Mouse (Mus musculus) adrenal gland, postnatal 36 days (tissue): ENCODE measurements at regions not wholly inside any gene's neighbourhood (a gene's known extent, or its start where the extent isn't known, plus 50 kb on each side); places are given as distances from the start of the nearest gene placed in this dataset.

Experiments used
- DNase-seq, 2 experiments: peaks; one replicate each; pipeline ENCODE4 v3.0.0; 2021; ENCODE audit warnings: mixed read lengths in 1 of 2

- DNase-seq: no peak
These were observed 151.8 kb upstream of the Atxn1 start for GRCm38 (mm10) chr13:46116576-46116975.

GRCm38 (mm10) chr13:46104971-46105370 is 140.2 kb upstream of the Atxn1 start:
- DNase-seq: no peak

- DNase-seq: no peak
These were observed 133.8 kb upstream of the Atxn1 start for GRCm38 (mm10) chr13:46098621-46099020.

DNA sequence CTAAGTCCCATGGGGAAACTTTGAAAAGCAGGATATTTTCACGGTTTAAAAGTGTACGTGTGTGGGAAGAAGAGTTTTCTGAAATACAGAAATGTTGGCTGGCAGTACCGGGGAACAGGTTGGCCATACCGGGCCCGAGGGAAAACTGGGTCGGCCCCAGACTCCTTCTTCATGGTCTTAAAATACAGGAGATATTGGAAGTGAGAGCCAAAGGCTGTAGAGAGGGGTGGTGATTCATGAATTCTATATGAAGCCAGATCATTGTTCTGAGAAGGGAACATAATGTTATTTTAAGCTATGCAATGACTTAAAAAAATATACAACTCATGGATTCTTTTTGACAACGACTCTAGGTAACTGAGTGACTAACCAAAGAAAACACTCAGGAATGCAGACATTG is 133.3 kb upstream of the Atxn1 start:
- no peak for DNase-seq

- peak; percentile 7 to 33 for DNase-seq
These were observed 132.2 kb upstream of the Atxn1 start for GRCm38 (mm10) chr13:46096968-46097367.

DNA sequence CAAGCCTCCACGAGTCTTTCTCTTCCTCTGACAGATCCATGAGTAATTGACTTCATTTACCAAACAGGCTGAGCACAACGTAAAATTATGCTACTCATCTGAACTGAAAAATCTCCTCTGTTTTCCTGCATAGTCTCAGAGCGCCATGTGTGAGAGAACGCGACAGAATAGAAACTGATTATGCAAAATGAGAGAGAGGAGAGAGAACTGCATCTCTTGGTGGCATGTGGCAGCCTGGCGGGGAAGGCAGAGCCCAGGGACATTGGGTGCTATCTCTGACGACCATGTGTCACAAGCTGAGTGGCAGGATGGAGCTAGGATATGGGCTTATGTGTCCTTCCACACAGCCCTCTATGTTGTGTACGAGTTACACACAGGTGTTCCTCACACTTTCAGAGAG is 131.6 kb upstream of the Atxn1 start:
- DNase-seq: no peak

DNA sequence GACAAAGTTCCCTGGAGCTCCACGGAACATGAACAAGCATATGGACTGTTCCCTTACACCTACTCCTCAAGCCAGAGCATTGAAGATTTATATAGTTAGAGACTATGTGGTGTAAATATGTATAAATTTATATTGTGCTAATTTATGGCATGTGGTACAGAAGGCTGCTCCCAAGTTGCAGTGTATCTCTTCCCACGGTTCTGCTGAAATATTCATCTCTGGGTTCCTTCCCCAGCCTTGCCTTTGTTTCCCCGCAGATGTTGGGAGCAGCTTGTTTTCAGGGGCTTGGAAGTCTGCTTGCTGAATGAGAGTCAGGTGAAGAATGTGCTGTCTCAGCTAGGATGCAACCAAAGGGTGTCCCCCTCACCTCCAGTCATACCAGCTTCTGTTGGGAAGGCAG is 128.0 kb upstream of the Atxn1 start:
- DNase-seq: no peak

DNA sequence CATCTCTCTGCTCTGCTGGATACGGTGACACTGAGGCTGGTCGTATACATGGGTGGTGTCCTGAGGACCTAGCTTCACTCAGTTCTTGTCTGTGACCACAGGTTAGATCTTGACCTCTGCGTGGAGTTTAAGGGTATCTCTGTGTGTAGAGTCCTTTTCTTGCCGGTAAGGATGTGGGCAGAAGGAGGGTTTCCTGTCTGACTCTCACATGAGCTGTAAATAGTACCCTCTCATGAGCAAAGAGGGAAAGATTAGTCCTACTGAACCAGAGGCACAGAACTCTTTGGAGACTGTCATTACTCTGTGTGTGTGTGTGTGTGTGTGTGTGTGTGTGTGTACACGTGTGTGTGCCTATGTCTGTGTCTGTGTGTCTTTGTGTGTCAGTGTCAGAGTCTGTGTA is 126.3 kb upstream of the Atxn1 start:
- DNase-seq: no peak

DNA sequence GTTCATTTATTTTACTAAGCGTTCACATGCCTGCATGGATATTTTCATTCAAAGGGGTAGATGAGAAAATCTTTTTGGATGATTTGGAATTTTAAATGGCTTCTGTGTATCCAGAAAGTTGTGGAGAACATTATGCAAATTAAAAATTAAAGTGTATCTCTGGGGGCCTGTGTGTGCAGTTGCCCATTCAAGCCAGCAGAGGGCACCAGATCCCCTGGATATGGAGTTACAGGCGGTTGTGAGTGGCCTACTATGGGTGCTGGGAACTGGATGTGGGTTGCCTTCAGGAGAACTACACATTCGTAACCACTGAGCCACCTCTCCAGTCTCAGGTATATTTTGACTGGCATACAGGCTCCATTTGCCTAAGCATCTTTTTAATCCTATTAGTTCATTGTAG is 123.4 kb upstream of the Atxn1 start:
- DNase-seq: no peak

- no peak for DNase-seq
These were observed 122.9 kb upstream of the Atxn1 start for GRCm38 (mm10) chr13:46087663-46088062.

DNA sequence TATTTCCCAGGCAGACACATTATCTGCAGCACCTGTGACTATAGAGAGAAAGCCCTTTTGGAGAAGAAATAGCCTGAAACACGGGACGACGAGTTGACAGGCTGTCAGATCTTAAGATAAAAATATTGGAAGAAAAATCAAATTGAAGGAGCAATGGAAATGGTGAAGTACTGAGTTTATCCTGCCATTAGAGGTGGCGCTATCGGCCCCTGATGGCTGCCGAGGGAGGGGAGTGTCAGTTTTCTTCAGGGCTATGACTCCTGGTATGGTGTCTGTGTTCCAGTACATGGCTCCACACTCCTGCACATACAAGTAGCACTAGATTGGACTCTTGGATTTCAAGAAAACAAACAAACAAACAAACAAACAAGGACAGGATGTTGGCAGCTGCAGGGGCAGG is 112.1 kb upstream of the Atxn1 start:
- no peak for DNase-seq

DNA sequence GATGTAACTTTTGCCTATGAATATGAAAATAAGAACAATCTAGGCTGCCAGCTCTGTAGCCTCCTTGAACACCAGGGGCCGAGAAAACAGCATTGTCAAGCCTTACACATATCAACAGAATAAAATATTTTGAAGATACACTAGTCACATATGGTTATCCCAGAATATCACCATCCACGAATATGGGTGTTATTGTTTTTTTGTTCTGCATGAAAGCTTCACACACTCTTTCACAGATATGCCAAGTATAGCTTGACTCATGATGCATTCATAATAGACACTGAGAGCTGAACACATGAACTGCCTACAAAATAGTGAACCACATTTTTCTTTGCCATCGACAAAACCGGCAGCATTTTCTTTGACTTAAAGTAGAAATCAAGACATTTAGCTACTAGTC is 106.9 kb upstream of the Atxn1 start:
- no peak for DNase-seq

DNA sequence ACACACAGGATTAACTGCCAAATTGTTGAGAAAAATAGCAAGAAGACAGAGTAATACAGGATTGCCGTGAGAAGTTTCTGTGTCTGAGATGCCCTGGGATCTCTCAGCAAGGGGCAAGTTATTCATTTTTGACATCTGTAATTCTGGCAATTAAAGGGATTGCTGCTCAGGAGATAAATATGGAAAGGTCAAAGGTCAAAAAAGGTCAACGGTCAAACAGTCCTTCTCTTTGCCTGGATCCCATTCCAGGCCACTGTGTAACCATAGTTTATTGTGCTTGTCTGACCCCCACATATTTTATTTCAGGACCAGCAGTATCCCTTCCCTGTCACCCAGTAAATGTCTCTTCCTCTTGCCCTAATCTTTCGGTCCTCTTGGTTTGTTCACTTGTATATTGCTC is 104.8 kb upstream of the Atxn1 start:
- DNase-seq: no peak

DNA sequence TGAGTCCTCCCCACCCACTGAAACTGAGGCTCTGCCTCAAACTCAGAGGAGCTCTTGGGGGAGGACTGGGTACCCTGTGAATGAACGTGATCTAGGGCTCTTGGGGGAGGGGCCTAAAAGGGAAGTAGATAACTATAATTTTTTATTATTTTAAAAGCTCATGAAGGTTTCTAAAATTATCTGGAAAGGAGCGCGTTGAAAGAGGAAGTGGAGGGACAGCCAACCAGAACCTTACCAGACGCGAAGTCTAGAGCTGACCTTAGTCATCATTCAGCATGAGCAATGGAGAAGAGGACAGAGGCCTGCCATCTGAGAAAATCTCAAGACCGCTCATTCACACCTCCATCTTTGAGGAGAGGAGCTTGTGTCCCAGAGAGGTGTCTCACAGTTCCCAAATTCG is 98.0 kb upstream of the Atxn1 start:
- no peak for DNase-seq

DNA sequence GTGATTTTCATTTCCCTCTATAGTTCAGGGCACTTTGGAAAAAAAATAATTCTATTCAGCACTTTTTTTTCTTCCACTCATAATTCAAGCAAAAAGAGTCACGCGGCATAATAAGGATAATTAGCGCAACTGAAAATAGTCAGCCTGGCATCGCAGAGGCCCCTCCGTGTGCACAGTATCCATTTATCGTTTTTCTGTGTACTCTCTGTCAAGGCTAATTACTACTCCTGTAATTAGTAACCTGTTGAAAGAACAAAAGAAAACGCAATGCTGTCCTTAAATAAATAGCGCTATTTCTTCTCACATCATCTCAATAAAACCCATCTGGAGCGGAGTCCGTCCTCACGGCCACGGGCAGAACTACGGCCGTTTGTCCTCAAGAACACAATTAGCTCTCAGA is 95.1 kb upstream of the Atxn1 start:
- no peak for DNase-seq

DNA sequence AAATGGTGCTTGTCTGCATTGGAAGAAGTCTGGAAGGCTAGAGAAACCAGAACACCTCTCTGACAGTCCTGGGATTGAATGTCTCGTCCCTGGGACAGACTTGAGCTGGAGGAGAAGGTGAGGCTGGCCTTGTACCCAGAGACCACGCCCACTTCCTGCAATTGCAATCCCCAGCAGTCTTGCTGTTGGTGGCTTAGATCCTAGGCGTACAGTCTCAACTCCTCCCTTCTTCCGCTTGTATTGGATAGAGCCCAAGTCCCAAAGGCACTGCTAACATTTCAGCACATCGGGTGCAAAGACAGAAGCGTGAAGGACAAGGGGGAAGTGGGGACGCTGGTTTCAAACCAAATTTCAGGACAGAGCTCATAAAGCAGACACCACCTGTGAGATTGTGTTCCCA is 94.1 kb upstream of the Atxn1 start:
- DNase-seq: peak; percentile 9 to 38

DNA sequence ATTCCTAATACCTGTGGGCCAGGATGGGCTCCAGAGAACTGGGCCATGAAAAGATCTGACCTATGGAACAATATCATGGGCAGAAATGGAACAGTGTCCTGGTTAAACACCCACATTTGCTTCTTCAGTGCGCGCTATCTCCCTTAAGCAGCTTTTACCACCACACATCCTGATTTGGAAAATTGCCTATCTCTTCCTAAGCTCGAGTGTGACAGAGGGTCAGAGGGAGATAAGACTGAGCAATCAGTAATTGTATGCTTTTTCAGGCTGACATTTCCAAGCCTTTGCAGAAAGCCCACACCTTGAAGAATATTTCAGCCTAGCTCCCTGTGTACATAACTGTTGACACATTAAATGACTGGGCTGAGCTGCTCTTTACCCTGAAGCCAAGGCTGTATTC is 93.5 kb upstream of the Atxn1 start:
- DNase-seq: no peak

DNA sequence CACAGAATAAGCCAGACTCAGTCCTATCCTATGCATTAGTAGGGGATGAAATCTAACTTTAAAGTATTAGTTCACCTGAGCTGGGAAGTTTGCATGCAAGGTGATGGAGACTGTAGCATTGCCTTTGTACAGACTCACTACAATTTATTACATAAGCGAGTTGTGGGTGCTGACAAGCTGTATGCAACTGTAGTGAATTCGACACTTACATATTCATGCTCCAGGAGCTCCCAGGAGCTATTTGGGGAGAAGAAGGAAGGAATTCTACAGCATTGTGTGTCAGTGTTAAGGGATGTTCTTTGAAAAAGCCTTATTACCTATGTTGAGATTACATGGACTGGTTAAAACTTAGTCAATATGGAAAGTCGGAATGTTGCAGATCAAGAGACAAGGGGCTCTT is 90.6 kb upstream of the Atxn1 start:
- DNase-seq: no peak

- peak; percentile 58 to 65 for DNase-seq
These were observed 78.8 kb upstream of the Atxn1 start for GRCm38 (mm10) chr13:46043568-46043967.

DNA sequence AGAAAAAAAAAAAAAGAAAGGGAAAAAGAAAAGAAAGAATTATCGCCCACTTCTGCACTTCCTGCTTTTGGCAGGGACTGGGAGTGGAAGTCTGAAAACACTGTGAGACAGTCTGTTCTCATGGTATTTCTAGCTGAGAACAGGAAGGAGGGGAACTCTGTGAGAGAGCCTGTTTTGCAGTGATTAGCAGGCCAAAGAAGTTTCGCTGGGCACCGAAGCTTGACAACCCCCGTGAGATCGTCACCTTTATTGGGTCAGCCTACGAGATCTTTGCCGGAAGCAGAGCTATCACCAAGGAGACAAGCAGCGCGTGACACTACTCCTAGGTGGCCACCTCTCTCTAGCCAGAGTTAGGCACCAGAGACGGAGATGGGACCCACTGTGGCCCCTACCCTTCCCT is 78.2 kb upstream of the Atxn1 start:
- DNase-seq: peak in 1 of 2 experiments; percentile 11

- DNase-seq: no peak
These were observed 77.4 kb upstream of the Atxn1 start for GRCm38 (mm10) chr13:46042224-46042623.

- DNase-seq: no peak
These were observed 76.7 kb upstream of the Atxn1 start for GRCm38 (mm10) chr13:46041475-46041874.

- no peak for DNase-seq
These were observed 75.3 kb upstream of the Atxn1 start for GRCm38 (mm10) chr13:46040062-46040461.

DNA sequence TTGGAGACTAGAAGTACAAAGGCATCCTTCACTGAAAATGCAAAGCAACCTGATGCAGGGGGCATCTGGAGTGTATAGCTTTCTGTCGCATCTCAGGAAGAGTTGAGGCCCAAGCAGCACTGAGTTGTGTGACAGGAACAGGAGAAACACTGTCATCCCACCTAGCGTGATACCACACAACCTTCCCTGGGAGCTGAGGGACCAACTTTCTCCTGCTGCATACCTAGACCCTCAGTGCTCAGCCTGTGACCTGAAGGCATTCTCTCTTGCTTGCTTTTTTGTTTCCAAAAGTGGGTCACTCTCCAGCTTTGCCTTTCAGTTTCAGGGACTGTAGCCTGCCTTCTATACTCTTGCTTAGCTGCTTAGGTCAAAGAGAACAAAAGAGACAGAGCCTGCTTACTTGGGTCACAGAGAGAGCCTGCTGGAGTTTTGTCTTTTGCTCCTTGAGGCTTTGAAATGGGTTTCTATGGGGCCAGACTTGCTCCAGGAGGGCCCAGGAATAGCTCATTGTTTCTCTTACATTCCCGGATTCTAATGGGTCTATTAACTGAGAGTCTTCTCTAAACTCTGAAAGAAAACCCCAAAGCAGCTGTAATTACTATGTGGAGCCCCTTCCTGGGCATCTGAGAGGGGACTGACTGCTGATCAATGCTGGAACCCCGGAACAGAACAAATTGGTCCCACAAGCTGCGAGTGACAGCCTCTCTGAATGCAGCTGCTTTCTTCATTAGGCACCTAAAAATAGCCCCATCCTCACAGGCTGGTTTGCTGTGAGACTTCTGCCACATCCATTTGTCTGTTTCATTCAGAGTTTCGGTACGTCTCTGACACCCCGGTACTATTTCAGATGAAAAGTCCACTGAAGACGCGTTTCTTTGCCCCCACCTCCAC is 73.9 kb upstream of the Atxn1 start:
- no peak for DNase-seq
